Mouse (Mus musculus) hindbrain, postnatal 0 days (tissue): Measurements from ENCODE around the gene Usp15. TPM values are rescaled to one million over a fixed set of nuclear protein-coding genes. Genes with fewer than 3 reads are reported as not detected.
"Not testable (repeated sequence)": the region's sequence is repeated elsewhere in the genome, so short reads cannot be mapped to it uniquely, and the experiment has no call there.

Source experiments
- ATAC-seq: fragments of 200-750 bp; cut with Nextera tagmentation; 2 replicates; pipeline ENCODE4 v1.8.0; 2017; ENCODE audit warnings: mild to moderate bottlenecking, moderate TSS enrichment, moderate library complexity
- DNase-seq: peaks from one replicate; pipeline ENCODE4 v3.0.0-alpha.2; 2015; ENCODE audit warnings: low spot score
- H3K27ac ChIP-seq: fragments of 300-500 bp; sonication (generic); 2 replicates; pipeline ENCODE4 v1.5.1; 2014; ENCODE audit warnings: mild to moderate bottlenecking
- H3K27me3 ChIP-seq: fragments of 300-500 bp; sonication (generic); 2 replicates; pipeline ENCODE4 v1.6.1; 2014; ENCODE audit warnings: low read length, mixed read lengths; ENCODE audit not compliant: insufficient read depth
- H3K36me3 ChIP-seq: fragments of 300-500 bp; sonication (generic); 2 replicates; pipeline ENCODE4 v1.6.1; 2014; ENCODE audit warnings: low read length, mixed read lengths; ENCODE audit not compliant: insufficient read depth
- H3K4me1 ChIP-seq: fragments of 300-500 bp; sonication (generic); 2 replicates; pipeline ENCODE4 v1.6.1; 2014; ENCODE audit warnings: antibody characterized with exemption, low read length, mixed read lengths; ENCODE audit not compliant: insufficient read depth
- H3K4me2 ChIP-seq: fragments of 300-500 bp; sonication (generic); 2 replicates; pipeline ENCODE4 v1.6.1; 2014; ENCODE audit warnings: low read depth, mild to moderate bottlenecking, low read length, moderate library complexity, mixed read lengths
- H3K4me3 ChIP-seq: fragments of 300-500 bp; sonication (generic); 2 replicates; pipeline ENCODE4 v1.5.1; 2014; ENCODE audit warnings: low read length
- H3K9ac ChIP-seq: fragments of 300-500 bp; sonication (generic); replicated peaks from 2 replicates; pipeline ENCODE4 v1.6.1; 2014; ENCODE audit warnings: mild to moderate bottlenecking, low read length, moderate library complexity, mixed read lengths
- H3K9me3 ChIP-seq: fragments of 300-500 bp; sonication (generic); 2 replicates; pipeline ENCODE4 v1.6.1; 2016; ENCODE audit warnings: low read length, mixed read lengths
- CTCF ChIP-seq: IDR thresholded peaks from 2 replicates; pipeline ENCODE4 v1.5.1; 2016; ENCODE audit warnings: antibody characterized with exemption, control low read depth, low read depth
- WGBS: fragments of 180-500 bp; shearing (Covaris S2); extraction: QIAGEN DNeasy Blood & Tissue Kit; methylation state at CpG from one replicate; pipeline ENCODE4 v1.1.7; 2014; 5-methylcytosine and 5-hydroxymethylcytosine counted together
- polyA plus RNA-seq: library from polyadenylated mRNA; unstranded; fragments of >200 nt; fragmentation: Nextera tagmentation; extraction: Ambion mirVana; gene quantifications from 2 replicates; pipeline ENCODE4 v1.2.1, GENCODE M21; 2015
- total RNA-seq: library from RNA; depleted of rRNA; stranded (reverse); fragments of >200 nt; gene quantifications from 2 replicates; pipeline ENCODE4 v1.2.3, GENCODE M21; 2014; rRNA removed

Gene Usp15
- total RNA-seq: 41.6 and 48.4 TPM in 2 replicates
- 64.9 and 68.7 TPM in 2 replicates for polyA plus RNA-seq

DNA sequence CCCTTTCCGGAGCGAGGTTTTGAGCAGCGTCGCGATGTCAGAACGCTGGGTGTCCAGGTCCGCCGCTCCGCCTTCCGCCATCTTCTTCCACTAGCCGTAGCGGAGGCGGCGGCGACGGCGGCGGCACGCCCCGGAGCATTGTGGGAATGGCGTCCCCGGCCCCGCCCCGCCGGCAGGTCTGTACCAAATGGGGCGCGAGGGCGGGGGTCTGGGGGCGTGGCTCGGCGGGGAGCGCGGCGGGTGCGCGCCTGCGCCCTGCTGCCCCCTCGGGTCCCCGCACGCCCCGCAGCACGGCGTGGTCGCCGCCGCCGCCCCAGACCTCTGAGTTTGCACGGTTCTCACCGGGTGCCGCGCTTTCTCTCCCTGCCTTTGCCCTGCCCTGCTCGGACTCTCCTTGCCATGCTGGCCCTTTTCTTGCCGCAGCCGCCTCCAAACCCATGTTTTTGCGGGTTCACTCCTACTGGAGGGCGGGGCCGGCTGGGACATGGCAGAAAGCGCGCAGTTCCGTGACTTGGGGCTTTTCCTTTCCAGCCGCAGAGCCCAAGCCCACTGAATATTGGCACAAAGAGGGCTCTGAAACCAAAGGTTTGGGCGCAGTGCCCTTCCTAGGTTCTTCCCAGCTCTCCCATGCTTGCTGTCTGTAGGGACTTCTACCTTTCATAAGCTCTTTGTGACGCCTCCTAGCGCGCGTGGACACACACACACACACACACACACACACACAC lies at the start of gene Usp15:
TSS of gene Usp15 (minus strand) at position 161 of the 725 bp plus-strand sequence.
- peak within 1 kb of the TSS; percentile 94 for H3K9ac ChIP-seq
- peak within 1 kb of the TSS; percentile 97 for H3K27ac ChIP-seq
- peak within 1 kb of the TSS; percentile 98 for H3K4me3 ChIP-seq
- H3K4me2 ChIP-seq: peak within 1 kb of the TSS; percentile 67
- WGBS: under 1% methylated on average over 55 of the region's 66 CpGs
- H3K36me3 ChIP-seq: no peaks in the 10 kb centered on the region
- no peaks in the 10 kb centered on the region for H3K9me3 ChIP-seq
- H3K4me1 ChIP-seq: 0 out of 2 replicates have a peak, but pooled peaks cover 6% of the 10 kb centered on the region
- ATAC-seq (peak; percentile 95), DNase-seq (peak; percentile 97)
- TF ChIP-seq CTCF: no peak
- no peaks in the 10 kb centered on the region for H3K27me3 ChIP-seq

DNA sequence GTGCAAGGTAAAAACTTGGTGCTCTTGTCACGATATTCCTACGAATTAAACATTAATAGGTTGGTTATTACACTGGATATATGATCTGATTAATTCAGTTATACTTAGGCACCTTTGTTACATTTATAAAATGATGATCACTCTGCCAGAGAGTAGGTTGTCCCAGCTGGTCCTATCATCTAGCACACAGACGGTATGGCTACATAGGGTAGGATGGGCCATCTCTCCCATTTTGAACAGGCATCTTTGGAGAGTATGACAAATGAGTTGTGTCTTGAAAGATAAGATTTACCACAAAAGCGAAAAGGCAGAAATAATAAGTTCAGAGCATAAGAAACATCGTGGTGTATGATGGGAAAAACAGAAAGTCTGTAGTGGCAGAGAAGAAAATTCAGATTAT lies 32.6 kb upstream of the Usp15 start:
- no peak for TF ChIP-seq CTCF
- 91% methylated on average over 5 of the region's 5 CpGs for WGBS
- H3K4me1 ChIP-seq: no peaks in the 10 kb centered on the region
- H3K4me3 ChIP-seq: no peak overlapping the region
- no peaks in the 10 kb centered on the region for H3K36me3 ChIP-seq
- H3K9ac ChIP-seq: no peak overlapping the region
- no peak overlapping the region for H3K4me2 ChIP-seq
- no peaks in the 10 kb centered on the region for H3K27me3 ChIP-seq
- ATAC-seq (no peak), DNase-seq (no peak)
- no peak overlapping the region for H3K27ac ChIP-seq
- H3K9me3 ChIP-seq: no peaks in the 10 kb centered on the region

DNA sequence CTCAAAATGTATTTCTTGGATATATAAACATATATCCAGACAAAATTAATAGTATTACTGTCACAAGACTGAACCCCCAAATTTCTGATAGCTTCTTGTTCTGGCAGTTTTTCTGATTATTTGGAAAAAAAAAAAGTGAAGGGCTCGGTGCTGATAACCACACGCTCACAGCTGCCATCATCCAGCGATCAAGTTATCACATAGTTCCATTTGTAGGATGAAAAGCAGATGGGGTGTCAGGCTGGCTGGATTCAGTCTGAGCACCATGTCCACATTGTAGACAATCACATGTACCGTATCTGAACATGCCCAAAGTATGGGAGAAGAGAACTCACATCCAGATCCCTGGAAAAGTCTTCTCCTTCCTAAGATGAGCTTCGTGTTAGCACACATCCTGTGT lies 26.0 kb upstream of the Usp15 start:
- H3K4me1 ChIP-seq: no peaks in the 10 kb centered on the region
- 93% methylated on average over 5 of the region's 5 CpGs for WGBS
- no peaks in the 10 kb centered on the region for H3K9me3 ChIP-seq
- DNase-seq (no peak), ATAC-seq (no peak)
- no peak for TF ChIP-seq CTCF
- no peak overlapping the region for H3K4me3 ChIP-seq
- H3K27ac ChIP-seq: no peak overlapping the region
- no peak overlapping the region for H3K9ac ChIP-seq
- no peaks in the 10 kb centered on the region for H3K36me3 ChIP-seq
- H3K4me2 ChIP-seq: no peak overlapping the region
- no peaks in the 10 kb centered on the region for H3K27me3 ChIP-seq

DNA sequence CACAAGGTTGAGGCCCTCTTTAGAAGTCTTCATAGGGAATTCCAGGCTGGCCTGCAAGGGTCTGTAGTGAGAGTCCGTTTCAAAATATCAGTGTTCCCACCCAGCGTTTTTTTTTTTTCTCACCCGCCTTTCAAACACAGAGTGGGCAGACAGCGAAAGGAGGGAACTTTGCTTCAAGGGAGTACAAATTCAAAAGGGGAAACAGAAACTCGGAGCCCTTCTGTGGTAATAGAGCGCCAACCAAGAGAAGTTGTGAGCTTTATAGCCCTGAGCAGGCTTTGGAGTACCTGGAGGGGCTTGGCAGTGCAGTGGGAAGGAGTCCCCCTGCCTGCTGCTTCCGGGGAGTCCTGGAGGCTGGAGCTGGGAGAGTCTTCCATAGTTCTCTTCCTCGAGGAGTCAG lies 12.7 kb upstream of the Usp15 start:
- Histone ChIP-seq H3K27me3 (no peaks in the 10 kb centered on the region), H3K9me3 (no peaks in the 10 kb centered on the region), H3K36me3 (no peaks in the 10 kb centered on the region), H3K9ac (no peak overlapping the region), H3K4me2 (no peak overlapping the region), H3K4me1 (no peaks in the 10 kb centered on the region), H3K27ac (no peak overlapping the region), H3K4me3 (no peak overlapping the region)
- TF ChIP-seq CTCF: no peak
- DNase-seq (no peak), ATAC-seq (no peak)
- WGBS: 77% methylated on average over 8 of the region's 8 CpGs

DNA sequence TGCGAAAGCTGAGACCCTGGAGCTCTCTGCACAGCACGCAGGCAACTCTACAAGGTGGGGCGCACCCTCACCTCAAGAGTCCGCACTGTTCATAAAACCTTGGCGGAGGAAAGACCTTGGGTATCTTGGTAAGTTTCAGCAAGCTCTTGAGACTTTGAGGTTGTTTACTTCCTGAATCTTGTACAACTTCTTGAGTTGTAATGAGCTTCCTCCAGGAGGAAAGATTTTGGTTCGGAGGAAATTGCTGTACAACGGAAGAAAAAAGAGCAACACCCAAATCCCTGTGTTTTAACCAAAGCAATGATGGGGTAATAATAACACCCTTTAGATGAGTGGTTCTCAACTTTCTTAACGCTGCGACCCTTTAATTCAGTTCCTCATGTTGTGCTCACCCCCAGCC lies 11.5 kb upstream of the Usp15 start:
- H3K27me3 ChIP-seq: no peaks in the 10 kb centered on the region
- no peak overlapping the region for H3K27ac ChIP-seq
- H3K9me3 ChIP-seq: no peaks in the 10 kb centered on the region
- H3K9ac ChIP-seq: no peak overlapping the region
- no peak for TF ChIP-seq CTCF
- H3K36me3 ChIP-seq: no peaks in the 10 kb centered on the region
- H3K4me1 ChIP-seq: no peaks in the 10 kb centered on the region
- no peak overlapping the region for H3K4me3 ChIP-seq
- ATAC-seq (no peak), DNase-seq (no peak)
- 94% methylated on average over 9 of the region's 9 CpGs for WGBS
- H3K4me2 ChIP-seq: no peak overlapping the region

DNA sequence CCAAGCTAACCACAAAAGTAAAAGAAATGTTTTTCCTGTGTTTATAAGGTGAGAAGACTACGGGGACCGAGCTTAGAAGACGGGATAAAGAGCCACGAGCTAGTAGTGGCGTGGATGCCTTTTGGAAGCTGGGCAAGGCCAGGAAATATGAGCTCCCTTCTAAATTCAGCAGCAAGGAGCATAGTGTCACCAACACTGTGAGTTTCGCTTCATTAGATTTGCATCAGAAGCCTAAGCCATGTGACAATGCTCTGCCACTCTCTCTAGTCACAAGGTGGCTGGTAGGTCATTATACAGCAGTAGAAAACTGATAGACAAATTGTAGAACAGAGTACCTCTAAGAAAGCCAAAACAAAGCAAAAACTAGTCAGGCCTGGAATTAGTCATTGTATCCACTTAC lies 9.3 kb upstream of the Usp15 start:
- Histone ChIP-seq H3K9me3 (no peaks in the 10 kb centered on the region), H3K27ac (no peak overlapping the region), H3K9ac (no peak overlapping the region), H3K4me2 (no peak overlapping the region), H3K27me3 (no peaks in the 10 kb centered on the region), H3K4me3 (no peak overlapping the region), H3K36me3 (no peaks in the 10 kb centered on the region), H3K4me1 (no peaks in the 10 kb centered on the region)
- DNase-seq: no peak
- TF ChIP-seq CTCF: no peak
- no peak for ATAC-seq
- WGBS: 92% methylated on average over 6 of the region's 6 CpGs

DNA sequence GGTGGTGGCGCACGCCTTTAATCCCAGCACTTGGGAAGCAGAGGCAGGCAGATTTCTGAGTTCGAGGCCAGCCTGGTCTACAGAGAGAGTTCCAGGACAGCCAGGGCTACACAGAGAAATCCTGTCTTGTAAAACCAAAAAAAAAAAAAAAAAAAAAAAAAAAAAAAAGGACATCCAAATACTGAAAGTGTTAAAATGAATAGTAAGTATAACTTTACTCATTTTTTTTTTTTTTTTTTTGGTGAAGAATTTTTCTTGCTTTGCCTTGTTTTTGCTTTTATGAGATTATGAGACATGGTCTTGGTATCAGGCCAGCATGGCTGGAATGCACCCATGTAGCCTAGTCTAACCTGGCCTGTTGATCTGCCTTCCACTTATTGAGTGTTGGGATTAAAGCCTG lies 8.6 kb upstream of the Usp15 start:
- H3K36me3 ChIP-seq, ATAC-seq, H3K4me3 ChIP-seq, H3K9ac ChIP-seq, H3K27me3 ChIP-seq, H3K4me2 ChIP-seq, H3K27ac ChIP-seq, H3K9me3 ChIP-seq, H3K4me1 ChIP-seq, DNase-seq: not testable (repeated sequence)
- 93% methylated on average over 3 of the region's 3 CpGs for WGBS
